Mouse (Mus musculus) cortical plate, adult 2 months (tissue): Measurements from ENCODE around the gene Hba-x.

Experiments
- CTCF ChIP-seq: fragments of 200-500 bp; IDR thresholded peaks from 2 replicates; pipeline ENCODE4 v1.5.1; 2011; ENCODE audit warnings: mild to moderate bottlenecking, control low read depth, low read length; ENCODE audit not compliant: insufficient read depth; ENCODE audit errors: extremely low read depth
- POLR2A ChIP-seq: fragments of 200-500 bp; IDR thresholded peaks from 2 replicates; pipeline ENCODE4 v1.6.1; 2011; ENCODE audit warnings: mild to moderate bottlenecking, low read length, control low read depth; ENCODE audit not compliant: insufficient read depth; ENCODE audit errors: extremely low read depth

DNA sequence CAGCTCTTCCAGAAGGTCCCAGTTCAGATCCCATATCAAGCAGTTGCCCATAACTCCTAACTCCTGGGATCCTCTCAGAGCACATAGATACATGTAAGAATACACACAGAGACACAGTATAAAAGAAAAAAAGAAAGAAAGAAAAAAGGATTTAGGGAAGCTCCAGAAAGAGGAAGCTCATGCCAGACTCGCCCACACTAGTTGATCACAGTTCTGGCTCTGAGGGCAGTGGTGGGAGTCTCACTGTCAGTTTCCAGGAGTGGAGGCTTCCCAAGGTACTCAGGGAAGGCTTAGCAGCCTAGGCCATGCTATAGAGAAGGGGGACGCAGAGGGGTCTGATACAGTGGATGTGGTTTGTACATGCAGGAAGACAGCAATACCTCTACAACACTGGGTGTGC is 45.1 kb upstream of the Hba-x start:
- TF ChIP-seq POLR2A (no peak), CTCF (no peak)
